Mouse (Mus musculus) midbrain, embryonic 14.5 days (tissue): ENCODE measurements around the gene Pigb. TPM values are rescaled to one million over a fixed set of nuclear protein-coding genes. Genes with fewer than 3 reads are reported as not detected.

Experiments
- ATAC-seq: fragments of 200-750 bp; cut with Nextera tagmentation; 2 replicates; pipeline ENCODE4 v1.8.0; 2017; ENCODE audit warnings: moderate number of reproducible peaks, moderate library complexity; ENCODE audit not compliant: low FRiP score, low TSS enrichment
- DNase-seq: peaks from one replicate; pipeline ENCODE4 v3.0.0-alpha.2; 2015
- H3K27ac ChIP-seq: fragments of 300-500 bp; sonication (generic); replicated peaks from 2 replicates; pipeline ENCODE4 v1.5.1; 2014; ENCODE audit warnings: mild to moderate bottlenecking, low read depth, low read length, moderate library complexity
- H3K27me3 ChIP-seq: fragments of 300-500 bp; sonication (generic); 2 replicates; pipeline ENCODE4 v1.6.1; 2014; ENCODE audit warnings: low read length, control low read depth, mixed read lengths; ENCODE audit not compliant: control insufficient read depth, insufficient read depth
- H3K36me3 ChIP-seq: fragments of 300-500 bp; sonication (generic); 2 replicates; pipeline ENCODE4 v1.6.1; 2014; ENCODE audit warnings: low read length, control low read depth; ENCODE audit not compliant: control insufficient read depth, insufficient read depth
- H3K4me1 ChIP-seq: fragments of 300-500 bp; sonication (generic); 2 replicates; pipeline ENCODE4 v1.6.1; 2014; ENCODE audit warnings: mild to moderate bottlenecking, antibody characterized with exemption, low read length, control low read depth; ENCODE audit not compliant: control insufficient read depth, insufficient read depth
- H3K4me2 ChIP-seq: fragments of 300-500 bp; sonication (generic); 2 replicates; pipeline ENCODE4 v1.6.1; 2014; ENCODE audit warnings: mild to moderate bottlenecking, low read length, moderate library complexity
- H3K4me3 ChIP-seq: fragments of 300-500 bp; sonication (generic); replicated peaks from 2 replicates; pipeline ENCODE4 v1.5.1; 2014; ENCODE audit warnings: low read depth, low read length
- H3K9ac ChIP-seq: fragments of 300-500 bp; sonication (generic); replicated peaks from 2 replicates; pipeline ENCODE4 v1.6.1; 2014; ENCODE audit warnings: mild to moderate bottlenecking, low read length, moderate library complexity
- H3K9me3 ChIP-seq: fragments of 300-500 bp; sonication (generic); 2 replicates; pipeline ENCODE4 v1.6.1; 2016; ENCODE audit warnings: low read length, control low read depth, mixed read lengths; ENCODE audit not compliant: control insufficient read depth
- WGBS: fragments of 180-500 bp; shearing (Covaris S2); extraction: QIAGEN DNeasy Blood & Tissue Kit; methylation state at CpG from one replicate; pipeline ENCODE4 v1.1.7; 2014; 5-methylcytosine and 5-hydroxymethylcytosine counted together
- polyA plus RNA-seq: library from polyadenylated mRNA; unstranded; fragments of >200 nt; fragmentation: Nextera tagmentation; extraction: Ambion mirVana; gene quantifications from 2 replicates; pipeline ENCODE4 v1.2.1, GENCODE M21; 2014

Gene Pigb
- polyA plus RNA-seq, 1 experiment from 2014 or later: 16.8 TPM

- Histone ChIP-seq H3K9ac (no peak overlapping the region), H3K4me1 (no peaks in the 10 kb centered on the region), H3K36me3 (peaks cover 10% of the 10 kb centered on the region), H3K4me2 (no peak overlapping the region), H3K27me3 (no peaks in the 10 kb centered on the region), H3K27ac (no peak overlapping the region), H3K4me3 (no peak overlapping the region), H3K9me3 (no peaks in the 10 kb centered on the region)
- no peak for ATAC-seq
- DNase-seq: no peak
Measured at GRCm38 (mm10) chr9:72996167-72996566, 44.0 kb downstream of the Pigb start.

- H3K27ac ChIP-seq: no peak overlapping the region
- no peak overlapping the region for H3K9ac ChIP-seq
- no peaks in the 10 kb centered on the region for H3K9me3 ChIP-seq
- H3K36me3 ChIP-seq: no peaks in the 10 kb centered on the region
- ATAC-seq: no peak
- H3K4me2 ChIP-seq: no peak overlapping the region
- no peaks in the 10 kb centered on the region for H3K27me3 ChIP-seq
- no peak overlapping the region for H3K4me3 ChIP-seq
- no peaks in the 10 kb centered on the region for H3K4me1 ChIP-seq
- DNase-seq: no peak
- WGBS: 91% methylated on average over 5 of the region's 5 CpGs
Measured at GRCm38 (mm10) chr9:72992576-72992975, 47.6 kb downstream of the Pigb start.

- no peak overlapping the region for H3K4me3 ChIP-seq
- DNase-seq (no peak), ATAC-seq (no peak)
- H3K4me2 ChIP-seq: no peak overlapping the region
- H3K4me1 ChIP-seq: peaks cover 5% of the 10 kb centered on the region
- 97% methylated on average over 2 of the region's 2 CpGs for WGBS
- no peaks in the 10 kb centered on the region for H3K27me3 ChIP-seq
- H3K36me3 ChIP-seq: no peaks in the 10 kb centered on the region
- H3K9ac ChIP-seq: no peak overlapping the region
- H3K9me3 ChIP-seq: no peaks in the 10 kb centered on the region
- H3K27ac ChIP-seq: no peak overlapping the region
Measured at GRCm38 (mm10) chr9:72991420-72991819, 48.8 kb downstream of the Pigb start.

- Histone ChIP-seq H3K27me3 (no peaks in the 10 kb centered on the region), H3K4me1 (peaks cover 18% of the 10 kb centered on the region), H3K36me3 (no peaks in the 10 kb centered on the region), H3K9me3 (no peaks in the 10 kb centered on the region), H3K4me3 (no peak overlapping the region), H3K27ac (no peak overlapping the region), H3K4me2 (no peak overlapping the region), H3K9ac (no peak overlapping the region)
- ATAC-seq: no peak
- 87% methylated on average over 5 of the region's 5 CpGs for WGBS
- DNase-seq: no peak
Measured at GRCm38 (mm10) chr9:72988706-72989105, 51.5 kb downstream of the Pigb start.

- ATAC-seq: no peak
- 62% methylated on average over 3 of the region's 3 CpGs for WGBS
- Histone ChIP-seq H3K27ac (no peak overlapping the region), H3K4me1 (peaks cover 18% of the 10 kb centered on the region), H3K9me3 (no peaks in the 10 kb centered on the region), H3K9ac (no peak overlapping the region), H3K4me3 (no peak overlapping the region), H3K4me2 (no peak overlapping the region), H3K36me3 (no peaks in the 10 kb centered on the region), H3K27me3 (no peaks in the 10 kb centered on the region)
- no peak for DNase-seq
Measured at GRCm38 (mm10) chr9:72987703-72988102, 52.5 kb downstream of the Pigb start.

- Histone ChIP-seq H3K9ac (peak within 1 kb of the TSS; percentile 84), H3K4me1 (peaks cover 18% of the 10 kb centered on the region), H3K27ac (peak within 1 kb of the TSS; percentile 89), H3K4me3 (peak within 1 kb of the TSS; percentile 87), H3K27me3 (no peaks in the 10 kb centered on the region), H3K36me3 (no peaks in the 10 kb centered on the region), H3K9me3 (no peaks in the 10 kb centered on the region), H3K4me2 (peak within 1 kb of the TSS; percentile 81)
- ATAC-seq (peak; percentile 99), DNase-seq (peak; percentile 98)
- under 1% methylated on average over 86 of the region's 88 CpGs for WGBS
Measured at GRCm38 (mm10) chr9:72985250-72986220, 54.6 kb downstream of the Pigb start, which contains the start of the genes Ccpg1os and Ccpg1. TSS of gene Ccpg1os (minus strand) at chr9:72985382. TSS of gene Ccpg1 (plus strand) at chr9:72985429.

- 77% methylated on average over 2 of the region's 2 CpGs for WGBS
- no peak for DNase-seq
- H3K9ac ChIP-seq: no peak overlapping the region
Measured at GRCm38 (mm10) chr9:72983066-72983465, 57.1 kb downstream of the Pigb start.

GRCm38 (mm10) chr9:72975242-72975641 lies 64.9 kb downstream of the Pigb start:
- no peak for ATAC-seq
- WGBS: 98% methylated on average over 1 of the region's 1 CpGs

More at GRCm38 (mm10) chr9:72983066-72983465, 57.1 kb downstream of the Pigb start:
- Histone ChIP-seq H3K27me3 (no peaks in the 10 kb centered on the region), H3K27ac (no peak overlapping the region), H3K4me2 (no peak overlapping the region), H3K9me3 (no peaks in the 10 kb centered on the region), H3K4me3 (no peak overlapping the region), H3K4me1 (peaks cover 18% of the 10 kb centered on the region), H3K36me3 (no peaks in the 10 kb centered on the region)
- no peak for ATAC-seq

GRCm38 (mm10) chr9:72974734-72975133 lies 65.4 kb downstream of the Pigb start:
- DNase-seq (no peak), ATAC-seq (no peak)
- Histone ChIP-seq H3K4me2 (no peak overlapping the region), H3K4me3 (no peak overlapping the region), H3K27ac (no peak overlapping the region), H3K27me3 (no peaks in the 10 kb centered on the region), H3K36me3 (no peaks in the 10 kb centered on the region), H3K4me1 (no peaks in the 10 kb centered on the region), H3K9ac (no peak overlapping the region), H3K9me3 (no peaks in the 10 kb centered on the region)
- 89% methylated on average over 5 of the region's 5 CpGs for WGBS

More at GRCm38 (mm10) chr9:72975242-72975641, 64.9 kb downstream of the Pigb start:
- Histone ChIP-seq H3K4me3 (no peak overlapping the region), H3K27me3 (no peaks in the 10 kb centered on the region), H3K27ac (no peak overlapping the region), H3K9ac (no peak overlapping the region), H3K4me1 (no peaks in the 10 kb centered on the region), H3K36me3 (no peaks in the 10 kb centered on the region), H3K4me2 (no peak overlapping the region), H3K9me3 (no peaks in the 10 kb centered on the region)
- DNase-seq: no peak
